Mouse (Mus musculus): Measurements from ENCODE around the gene Isg20l2.

DNA sequence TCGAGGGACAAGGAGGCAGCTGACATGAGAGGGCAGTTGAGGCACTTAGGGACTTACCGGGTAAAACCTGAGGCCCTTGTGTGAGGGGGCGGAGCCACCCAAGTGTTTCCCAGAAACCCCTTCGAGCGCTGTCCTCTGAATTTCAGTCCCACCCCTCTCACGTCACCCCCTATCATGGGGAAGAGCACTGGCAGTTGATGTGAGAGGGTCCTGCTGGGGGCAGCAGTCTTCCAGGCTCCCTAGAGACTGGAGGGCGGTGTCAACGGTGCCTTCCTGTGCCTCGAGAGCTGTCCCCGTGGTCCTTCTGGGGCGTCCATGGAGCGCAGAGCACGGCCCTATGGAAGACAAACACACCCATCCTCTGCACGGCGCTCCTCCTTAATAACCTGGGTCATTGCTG is 57.5 kb downstream of the Isg20l2 start:
- no peak for TF ChIP-seq CTCF (IDR thresholded peaks at IDR 0.05; ENCODE audit: low read depth, low read length)
- TF ChIP-seq TAL1 (conservative IDR thresholded peaks at IDR 0.05; ENCODE audit: low read depth, low read length) = no peak
- no peak for TF ChIP-seq GATA1 (IDR thresholded peaks at IDR 0.05; ENCODE audit: borderline replicate concordance, low read length)
- no peak for TF ChIP-seq POLR2AphosphoS5 (IDR thresholded peaks at IDR 0.05; ENCODE audit: insufficient replicate concordance, low read depth, low read length)

All from G1E (cell line).